Mouse (Mus musculus) liver, postnatal 0 days (tissue): Measurements from ENCODE around the gene Spag8.

Source experiments
- CTCF ChIP-seq: sonication (generic); IDR thresholded peaks from 2 replicates; pipeline ENCODE4 v1.5.1; 2016; ENCODE audit warnings: antibody characterized with exemption, low read depth
- EP300 ChIP-seq: IDR thresholded peaks from 2 replicates; pipeline ENCODE4 v1.6.1; 2016; ENCODE audit warnings: antibody characterized with exemption, low read depth, mild to moderate bottlenecking

- TF ChIP-seq CTCF: no peak
- TF ChIP-seq EP300: no peak
These were observed 15.5 kb upstream of the Spag8 start, which contains the start of the genes Tmem8b and Fam221b for GRCm38 (mm10) chr4:43668782-43669427.
